Mouse (Mus musculus): Measurements from ENCODE around the gene 6030458C11Rik. TPM values are rescaled to one million over a fixed set of nuclear protein-coding genes. Genes with fewer than 3 reads are reported as not detected.

6030458C11Rik gene
- polyA plus RNA-seq, 1 experiment from 2014 or later: 39.9 TPM

DNA sequence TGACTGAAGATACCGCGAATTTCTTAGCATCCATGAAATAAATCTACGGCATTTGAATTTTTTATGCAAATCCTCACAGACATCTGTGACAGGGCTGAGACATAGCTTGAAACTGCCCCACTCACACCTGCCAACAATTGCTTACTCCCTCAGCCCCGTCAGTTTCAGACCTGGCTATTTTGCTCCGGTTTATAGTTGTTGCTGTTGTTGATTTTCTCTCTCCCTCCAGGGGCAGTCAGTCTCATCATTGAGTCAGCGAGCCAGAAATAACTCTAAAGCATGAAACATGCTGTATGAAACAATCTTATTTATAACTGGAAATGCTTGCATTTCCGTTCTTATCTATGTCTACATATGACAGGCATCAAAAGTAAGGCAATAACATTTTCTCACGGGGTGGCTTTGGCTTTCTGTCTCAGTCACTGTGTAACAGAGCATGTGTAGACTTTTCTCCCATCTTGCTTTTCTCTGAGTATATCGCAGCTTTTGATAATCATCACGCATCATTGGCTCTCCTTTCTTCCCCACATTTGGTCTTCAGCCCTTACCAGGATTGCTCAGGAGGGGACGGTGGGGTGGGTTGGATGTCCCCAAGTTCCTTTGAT, 50.2 kb downstream of the 6030458C11Rik start:
- Histone ChIP-seq H3K4me2 (replicated peaks) (no peak overlapping the region), H3K27ac (no peak overlapping the region), H3K4me3 (no peak overlapping the region), H3K27me3 (no peaks in the 10 kb centered on the region), H3K9me3 (replicated peaks) (0 out of 2 replicates have a peak, but pooled peaks cover 5% of the 10 kb centered on the region), H3K36me3 (no peaks in the 10 kb centered on the region), H3K4me1 (no peaks in the 10 kb centered on the region), H3K9ac (no peak overlapping the region)
- no peak for ATAC-seq (ENCODE audit: low FRiP score)
- 62% methylated on average over 11 of the region's 11 CpGs for WGBS

DNA sequence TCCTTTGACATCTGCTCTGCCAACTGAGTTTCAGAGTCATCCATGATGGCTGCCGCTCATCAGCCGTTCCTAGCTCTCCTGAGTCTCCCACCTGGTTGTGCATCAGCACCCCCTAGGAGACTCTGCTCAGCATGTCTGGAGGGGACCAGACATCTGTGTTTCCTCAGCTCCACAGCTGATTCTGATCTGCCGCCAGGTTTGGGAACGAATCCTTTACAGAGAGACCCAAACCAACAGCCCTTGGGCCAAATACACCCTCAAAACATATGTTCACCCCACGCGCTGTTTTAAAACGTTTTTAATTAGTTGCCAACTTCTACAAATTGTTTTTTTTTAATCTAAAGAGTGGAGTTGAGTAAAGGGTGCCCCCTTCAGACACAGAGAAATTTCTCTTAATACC, 53.5 kb downstream of the 6030458C11Rik start:
- Histone ChIP-seq H3K4me2 (replicated peaks) (no peak overlapping the region), H3K9me3 (replicated peaks) (0 out of 2 replicates have a peak, but pooled peaks cover 2% of the 10 kb centered on the region), H3K27me3 (no peaks in the 10 kb centered on the region), H3K4me1 (no peaks in the 10 kb centered on the region), H3K4me3 (no peak overlapping the region), H3K27ac (no peak overlapping the region), H3K36me3 (no peaks in the 10 kb centered on the region), H3K9ac (no peak overlapping the region)
- ATAC-seq (ENCODE audit: low FRiP score): no peak
- WGBS: 74% methylated on average over 7 of the region's 7 CpGs

DNA sequence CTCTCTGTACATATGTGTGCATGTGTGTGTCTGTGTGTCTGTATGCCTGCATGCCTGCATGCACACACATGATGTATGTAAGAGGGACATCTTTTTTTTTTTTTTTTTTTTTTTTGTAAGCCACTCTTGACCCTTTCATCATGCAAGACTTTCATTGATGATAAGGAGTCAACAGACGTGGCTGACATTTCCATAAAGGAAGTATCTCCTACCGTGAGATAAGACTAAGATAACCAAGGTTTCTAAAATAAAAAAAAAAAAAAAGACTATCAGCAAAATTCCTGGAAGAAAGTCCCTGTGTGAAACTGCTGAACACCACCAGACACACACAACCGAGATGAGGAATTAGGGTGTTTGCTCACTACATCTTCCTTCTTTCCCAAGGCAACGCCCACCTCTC, 57.6 kb downstream of the 6030458C11Rik start:
- Histone ChIP-seq H3K27ac (no peak overlapping the region), H3K9ac (no peak overlapping the region), H3K4me3 (no peak overlapping the region), H3K4me1 (0 out of 2 replicates have a peak, but pooled peaks cover 7% of the 10 kb centered on the region), H3K36me3 (no peaks in the 10 kb centered on the region), H3K27me3 (no peaks in the 10 kb centered on the region), H3K4me2 (replicated peaks) (no peak overlapping the region), H3K9me3 (replicated peaks) (no peaks in the 10 kb centered on the region)
- no peak for ATAC-seq (ENCODE audit: low FRiP score)
- WGBS: 84% methylated on average over 4 of the region's 4 CpGs

DNA sequence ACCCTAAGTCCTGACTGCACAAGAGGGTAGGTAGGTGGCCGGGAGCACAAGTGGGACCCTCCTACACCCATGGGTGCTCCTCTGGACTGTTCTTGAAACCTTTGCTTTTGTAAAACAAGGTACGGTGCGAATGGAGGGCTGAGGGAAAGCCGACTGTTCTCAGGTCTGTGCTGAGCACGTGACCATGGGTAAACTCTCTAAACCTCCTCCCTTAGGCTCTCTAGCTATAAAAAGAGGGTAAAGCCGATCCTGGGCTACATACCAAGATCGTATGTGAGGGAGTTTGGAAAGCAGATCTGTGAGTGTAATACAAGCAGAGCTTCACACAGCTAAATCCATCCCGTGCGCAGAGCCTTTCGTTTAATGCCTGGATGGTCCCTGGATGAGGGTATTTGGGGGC, 61.3 kb downstream of the 6030458C11Rik start:
- WGBS: 70% methylated on average over 10 of the region's 10 CpGs
- Histone ChIP-seq H3K9me3 (replicated peaks) (no peaks in the 10 kb centered on the region), H3K4me1 (0 out of 2 replicates have a peak, but pooled peaks cover 7% of the 10 kb centered on the region), H3K4me2 (replicated peaks) (no peak overlapping the region), H3K4me3 (no peak overlapping the region), H3K27ac (no peak overlapping the region), H3K9ac (no peak overlapping the region), H3K36me3 (no peaks in the 10 kb centered on the region), H3K27me3 (no peaks in the 10 kb centered on the region)
- no peak for ATAC-seq (ENCODE audit: low FRiP score)

DNA sequence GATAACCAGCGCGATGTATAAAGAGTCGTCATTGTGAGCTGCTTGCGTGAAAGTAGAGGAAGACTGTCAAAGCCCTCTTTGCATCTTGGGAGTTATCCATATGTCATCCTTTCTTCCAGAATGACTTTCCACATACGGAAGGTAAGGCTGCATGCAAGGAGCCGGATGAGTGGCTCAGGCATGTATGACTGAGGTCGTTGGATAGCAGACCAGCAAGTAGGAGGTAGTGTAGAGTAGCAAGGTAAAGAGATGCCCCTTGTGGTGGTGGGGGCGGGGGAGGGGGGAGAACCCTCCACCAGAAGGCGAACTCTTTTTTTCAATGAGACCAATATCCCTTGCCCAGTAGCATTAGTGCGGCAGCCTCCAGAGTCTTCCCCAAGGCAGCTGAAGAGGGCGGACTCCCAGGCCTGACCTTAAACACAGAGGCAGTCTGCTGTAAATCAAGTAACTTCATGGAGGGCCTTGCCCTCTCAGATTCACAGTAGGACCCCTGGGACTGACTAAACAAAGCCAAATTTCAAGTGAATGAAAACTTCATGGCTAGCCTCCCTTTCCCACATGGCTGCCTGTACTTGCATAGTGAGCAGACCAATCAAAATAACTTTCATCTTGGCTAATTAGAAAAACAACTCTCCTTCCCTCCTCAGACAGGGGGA, 62.1 kb downstream of the 6030458C11Rik start:
- 0 out of 2 replicates have a peak, but pooled peaks cover 7% of the 10 kb centered on the region for H3K4me1 ChIP-seq
- WGBS: 72% methylated on average over 11 of the region's 11 CpGs
- no peak for ATAC-seq (ENCODE audit: low FRiP score)
- no peaks in the 10 kb centered on the region for H3K36me3 ChIP-seq
- no peak overlapping the region for H3K4me2 ChIP-seq (replicated peaks)
- H3K27me3 ChIP-seq: no peaks in the 10 kb centered on the region
- H3K27ac ChIP-seq: no peak overlapping the region
- no peak overlapping the region for H3K9ac ChIP-seq
- H3K9me3 ChIP-seq (replicated peaks): no peaks in the 10 kb centered on the region
- H3K4me3 ChIP-seq: no peak overlapping the region

DNA sequence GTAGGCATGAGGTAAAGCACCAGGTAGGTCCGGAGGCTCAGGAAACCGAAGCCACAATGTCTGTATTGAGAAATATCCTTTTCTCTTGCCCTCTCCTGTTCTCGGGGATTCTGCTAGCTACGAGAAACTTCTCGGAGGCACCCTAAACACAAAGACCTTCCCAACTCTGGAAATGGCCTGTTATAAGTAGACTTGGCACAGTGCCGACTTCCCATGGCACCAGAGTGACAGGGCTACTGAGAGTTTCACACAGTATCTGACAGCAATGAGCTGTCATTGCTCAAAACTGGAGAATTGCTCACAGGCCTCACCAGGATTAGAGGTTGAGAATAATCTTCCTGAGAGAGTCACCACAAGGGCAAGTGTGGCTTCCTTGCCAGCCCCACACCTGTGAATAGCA, 63.7 kb downstream of the 6030458C11Rik start:
- no peaks in the 10 kb centered on the region for H3K9me3 ChIP-seq (replicated peaks)
- 89% methylated on average over 6 of the region's 6 CpGs for WGBS
- H3K36me3 ChIP-seq: no peaks in the 10 kb centered on the region
- ATAC-seq (ENCODE audit: low FRiP score): no peak
- no peak overlapping the region for H3K4me3 ChIP-seq
- H3K9ac ChIP-seq: no peak overlapping the region
- no peak overlapping the region for H3K4me2 ChIP-seq (replicated peaks)
- H3K4me1 ChIP-seq: 0 out of 2 replicates have a peak, but pooled peaks cover 7% of the 10 kb centered on the region
- H3K27ac ChIP-seq: no peak overlapping the region
- H3K27me3 ChIP-seq: no peaks in the 10 kb centered on the region

DNA sequence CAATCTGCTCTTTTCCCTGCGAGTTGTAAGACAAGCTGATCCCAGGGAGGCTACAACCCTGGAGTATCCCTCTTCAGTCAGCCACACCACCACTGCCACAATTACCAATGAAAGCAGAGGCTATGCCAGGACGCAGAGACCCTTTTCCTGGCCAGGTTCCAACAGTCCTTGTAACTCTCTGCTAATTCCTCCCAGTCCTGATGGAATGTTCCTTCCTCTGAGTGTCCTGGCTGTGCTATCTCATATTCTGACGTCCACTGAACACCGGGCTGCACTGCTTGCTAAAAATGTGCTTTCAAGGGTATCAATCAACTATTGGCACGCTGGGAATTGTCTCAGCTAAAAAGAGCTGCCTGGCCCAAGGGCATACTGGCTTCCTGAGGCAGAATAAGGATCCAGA, 66.0 kb downstream of the 6030458C11Rik start:
- WGBS: 62% methylated on average over 5 of the region's 5 CpGs
- Histone ChIP-seq H3K27ac (no peak overlapping the region), H3K27me3 (no peaks in the 10 kb centered on the region), H3K9me3 (replicated peaks) (no peaks in the 10 kb centered on the region), H3K9ac (no peak overlapping the region), H3K4me3 (no peak overlapping the region), H3K4me2 (replicated peaks) (no peak overlapping the region), H3K4me1 (0 out of 2 replicates have a peak, but pooled peaks cover 7% of the 10 kb centered on the region), H3K36me3 (no peaks in the 10 kb centered on the region)
- ATAC-seq (ENCODE audit: low FRiP score): no peak

Small RNAs within 50 kb of the gene (microRNA-seq; reads per million reads assigned to microRNA genes)
- gene Gm47288: not detected

Other genes with a start within 250 kb of the 6030458C11Rik start
- 8.7 and 10.2 TPM in 2 replicates for gene Pdzd2, start 84.7 kb downstream of the 6030458C11Rik start, polyA plus RNA-seq (2016; fragmentation: Nextera tagmentation; extraction: Ambion mirVana)
- gene Drosha, start 166 bp upstream of the 6030458C11Rik start, polyA plus RNA-seq (2016; fragmentation: Nextera tagmentation; extraction: Ambion mirVana): 65.1 and 71.8 TPM in 2 replicates